Mouse (Mus musculus): ENCODE data around the gene Orc3. TPM values are rescaled to one million over a fixed set of nuclear protein-coding genes. Genes with fewer than 3 reads are reported as not detected.
A peak's percentile ranks its signal among the peaks of the same experiment; 100 is the strongest.

Gene Orc3
- polyA plus RNA-seq, 1 experiment from 2014 or later, result 108 TPM

DNA sequence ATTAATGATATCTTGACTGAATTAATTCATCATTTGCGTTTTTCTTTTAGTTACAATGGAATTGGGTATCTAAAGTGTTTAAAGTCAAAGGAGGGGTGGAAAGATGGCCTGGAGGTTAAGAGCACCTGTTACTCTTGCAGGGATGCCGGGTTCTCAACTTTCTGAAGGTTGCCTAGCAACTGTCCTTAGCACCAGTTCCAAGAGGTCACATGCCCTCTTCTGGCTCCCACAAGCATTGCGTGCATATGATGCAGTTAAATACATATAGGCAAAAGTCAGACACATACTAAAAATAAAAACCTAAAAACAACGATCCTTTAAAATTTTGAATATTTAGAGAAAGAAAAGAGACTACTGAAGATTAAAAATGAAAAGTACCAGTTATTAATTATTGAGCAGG lies 53.8 kb downstream of the Orc3 start:
- Histone ChIP-seq H3K27ac (ENCODE audit: low read depth) (no peak overlapping the region), H3K4me1 (ENCODE audit: insufficient read depth) (peaks cover 5% of the 10 kb centered on the region; the same call in 1 of the 2 replicates), H3K9me3 (ENCODE audit: low read depth, low read length) (no peaks in the 10 kb centered on the region), H3K27me3 (ENCODE audit: insufficient read depth, low read length) (no peaks in the 10 kb centered on the region), H3K4me2 (no peak overlapping the region), H3K9ac (no peak overlapping the region), H3K4me3 (ENCODE audit: low read depth, low read length) (no peak overlapping the region), H3K36me3 (ENCODE audit: insufficient read depth) (peaks cover 26% of the 10 kb centered on the region)
- no peak for ATAC-seq (ENCODE audit: insufficient read depth)
- WGBS, result 52% methylated on average over 4 of the region's 4 CpGs
- peak; percentile 73 for DNase-seq
- peak; percentile 54 for TF ChIP-seq CTCF (IDR thresholded peaks at IDR 0.05; ENCODE audit: low read depth)

DNA sequence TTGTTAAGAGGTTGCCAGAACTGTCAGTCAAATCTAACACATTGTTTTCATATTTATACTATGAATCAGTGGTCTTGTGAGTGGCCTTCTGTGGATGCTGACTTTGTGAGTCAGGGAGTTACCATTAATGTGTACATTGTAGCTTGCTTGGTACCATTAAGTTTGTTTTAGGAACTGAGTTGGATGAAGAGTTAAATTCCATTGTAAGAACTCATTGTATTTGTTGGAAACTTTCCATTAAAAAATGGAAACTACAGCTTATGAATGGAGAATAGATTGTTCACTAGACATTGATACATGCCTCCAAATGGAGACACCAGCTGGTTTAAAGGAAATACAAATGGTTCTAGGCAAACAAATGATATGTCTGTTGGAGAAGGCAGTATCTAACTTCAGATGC lies 58.6 kb downstream of the Orc3 start:
- Histone ChIP-seq H3K27me3 (ENCODE audit: insufficient read depth, low read length) (no peaks in the 10 kb centered on the region), H3K4me2 (no peak overlapping the region), H3K4me3 (ENCODE audit: low read depth, low read length) (no peak overlapping the region), H3K4me1 (ENCODE audit: insufficient read depth) (peaks cover 9% of the 10 kb centered on the region; the same call in 1 of the 2 replicates), H3K9me3 (ENCODE audit: low read depth, low read length) (no peaks in the 10 kb centered on the region), H3K9ac (no peak overlapping the region), H3K36me3 (ENCODE audit: insufficient read depth) (no peaks in the 10 kb centered on the region), H3K27ac (ENCODE audit: low read depth) (no peak overlapping the region)
- no peak for TF ChIP-seq CTCF (IDR thresholded peaks at IDR 0.05; ENCODE audit: low read depth)
- ATAC-seq (ENCODE audit: insufficient read depth) (no peak), DNase-seq (peak; percentile 8)

DNA sequence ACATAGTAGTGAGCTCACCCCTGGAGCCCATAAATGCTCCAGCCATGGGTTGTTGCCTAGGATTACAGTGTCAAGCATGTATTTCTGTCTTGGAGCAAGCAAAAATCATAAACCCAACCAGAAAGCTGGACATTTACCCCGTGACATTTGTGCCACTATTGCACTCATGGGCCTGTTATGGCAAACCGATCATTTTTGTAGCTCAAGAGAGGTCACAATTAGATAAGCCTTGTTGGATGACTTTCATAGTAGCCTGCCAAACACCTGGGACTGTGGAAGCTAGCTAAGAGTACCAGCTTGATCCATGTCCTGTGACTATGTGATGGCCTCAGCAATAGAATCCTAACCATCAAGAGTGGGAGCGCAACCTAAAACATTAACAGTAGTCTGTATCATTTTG lies 59.1 kb downstream of the Orc3 start:
- ATAC-seq (ENCODE audit: insufficient read depth) (no peak), DNase-seq (no peak)
- Histone ChIP-seq H3K27ac (ENCODE audit: low read depth) (no peak overlapping the region), H3K4me2 (no peak overlapping the region), H3K27me3 (ENCODE audit: insufficient read depth, low read length) (no peaks in the 10 kb centered on the region), H3K36me3 (ENCODE audit: insufficient read depth) (no peaks in the 10 kb centered on the region), H3K9me3 (ENCODE audit: low read depth, low read length) (no peaks in the 10 kb centered on the region), H3K4me3 (ENCODE audit: low read depth, low read length) (no peak overlapping the region), H3K4me1 (ENCODE audit: insufficient read depth) (peaks cover 9% of the 10 kb centered on the region; the same call in 1 of the 2 replicates), H3K9ac (no peak overlapping the region)
- TF ChIP-seq CTCF (IDR thresholded peaks at IDR 0.05; ENCODE audit: low read depth), result no peak
- 92% methylated on average over 3 of the region's 3 CpGs for WGBS

DNA sequence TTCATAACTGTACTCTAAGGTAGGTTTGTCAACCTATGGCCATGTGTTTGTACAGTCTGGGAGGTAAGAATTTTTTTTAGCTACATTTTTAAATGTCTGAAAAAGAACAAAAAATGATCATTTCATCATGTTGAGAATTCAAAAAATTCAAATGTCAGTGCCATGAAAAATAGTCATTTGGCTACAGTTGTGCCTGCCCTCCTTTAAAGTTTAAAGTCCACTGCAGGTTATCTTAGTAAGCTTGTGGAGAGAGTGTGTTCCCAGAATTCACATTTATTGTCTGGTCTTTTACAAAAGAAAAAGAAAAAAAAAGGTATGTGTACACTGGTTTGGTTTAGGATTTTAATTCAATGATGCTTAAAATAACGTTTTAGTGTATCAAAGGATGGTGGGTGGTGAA lies 60.1 kb downstream of the Orc3 start:
- Histone ChIP-seq H3K27me3 (ENCODE audit: insufficient read depth, low read length) (no peaks in the 10 kb centered on the region), H3K4me2 (no peak overlapping the region), H3K27ac (ENCODE audit: low read depth) (no peak overlapping the region), H3K4me1 (ENCODE audit: insufficient read depth) (peaks cover 9% of the 10 kb centered on the region; the same call in 1 of the 2 replicates), H3K4me3 (ENCODE audit: low read depth, low read length) (no peak overlapping the region), H3K9ac (no peak overlapping the region), H3K9me3 (ENCODE audit: low read depth, low read length) (no peaks in the 10 kb centered on the region), H3K36me3 (ENCODE audit: insufficient read depth) (no peaks in the 10 kb centered on the region)
- ATAC-seq (ENCODE audit: insufficient read depth), result no peak
- 46% methylated on average over 1 of the region's 1 CpGs for WGBS
- TF ChIP-seq CTCF (IDR thresholded peaks at IDR 0.05; ENCODE audit: low read depth), result no peak
- DNase-seq, result no peak

DNA sequence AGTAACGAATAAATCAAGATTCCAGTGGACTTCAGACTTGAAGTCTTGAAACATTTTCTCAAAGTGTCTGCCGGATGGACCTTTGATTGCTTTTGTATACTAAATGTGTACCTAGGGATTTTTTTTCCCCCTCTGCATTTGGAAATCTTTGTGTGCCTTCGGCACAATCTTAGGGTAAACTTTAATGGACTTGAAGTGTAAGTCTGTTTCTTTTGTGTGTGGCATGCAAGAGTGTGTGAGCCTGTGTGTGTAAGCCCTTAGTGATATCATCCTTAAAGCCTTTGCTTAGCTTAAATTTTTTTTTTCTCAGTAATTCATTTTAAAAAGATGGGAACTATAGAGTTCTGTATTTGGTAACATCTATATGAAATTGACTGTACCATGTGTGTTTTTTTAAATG lies 62.8 kb downstream of the Orc3 start:
- WGBS, result 4% methylated on average over 3 of the region's 3 CpGs
- peak overlapping the region; percentile 97 for H3K4me3 ChIP-seq (ENCODE audit: low read depth, low read length)
- H3K4me1 ChIP-seq (ENCODE audit: insufficient read depth), result peaks cover 9% of the 10 kb centered on the region; the same call in 1 of the 2 replicates
- peak overlapping the region; percentile 70 for H3K4me2 ChIP-seq
- no peak for TF ChIP-seq CTCF (IDR thresholded peaks at IDR 0.05; ENCODE audit: low read depth)
- ATAC-seq (ENCODE audit: insufficient read depth) (no peak), DNase-seq (no peak)
- H3K36me3 ChIP-seq (ENCODE audit: insufficient read depth), result no peaks in the 10 kb centered on the region
- no peaks in the 10 kb centered on the region for H3K9me3 ChIP-seq (ENCODE audit: low read depth, low read length)
- peak overlapping the region; percentile 92; the same call in 1 of the 2 replicates for H3K27ac ChIP-seq (ENCODE audit: low read depth)
- H3K9ac ChIP-seq, result peak overlapping the region; percentile 84
- no peaks in the 10 kb centered on the region for H3K27me3 ChIP-seq (ENCODE audit: insufficient read depth, low read length)

DNA sequence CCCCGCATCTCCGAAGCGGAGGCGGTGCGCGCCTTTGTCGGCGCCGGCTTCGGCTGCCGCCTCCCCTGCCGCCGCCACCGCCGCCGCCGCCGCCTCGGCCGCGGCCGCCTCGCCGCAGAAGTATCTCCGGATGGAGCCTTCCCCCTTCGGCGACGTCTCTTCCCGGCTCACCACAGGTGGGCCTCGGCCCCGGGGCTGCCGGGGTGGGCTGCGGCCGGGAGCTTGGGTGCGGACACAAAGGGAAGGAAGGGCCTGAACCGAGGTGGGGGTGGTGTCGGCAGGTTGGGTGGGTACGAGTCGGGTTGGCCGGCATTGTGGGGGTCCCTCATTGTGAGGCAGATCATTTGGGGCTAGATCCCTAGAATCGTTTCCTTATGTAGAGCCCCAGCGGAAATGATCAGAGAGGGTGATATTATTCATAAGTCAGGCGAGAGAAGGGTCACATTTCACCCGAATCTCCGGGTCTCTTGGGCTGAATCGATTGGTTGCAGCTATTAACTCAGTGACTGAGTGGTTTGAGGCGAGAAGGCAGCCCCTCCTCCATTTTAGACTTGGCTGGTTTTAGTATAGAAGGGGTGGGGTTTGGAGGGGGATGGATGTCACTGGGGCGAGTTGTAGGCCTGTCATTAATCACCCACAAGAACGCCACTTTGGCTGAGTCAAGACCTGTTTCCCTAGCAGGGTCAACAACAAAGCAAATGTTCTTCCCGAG lies 63.5 kb downstream of the Orc3 start:
- DNase-seq (peak; percentile 79), ATAC-seq (ENCODE audit: insufficient read depth) (peak; percentile 76)
- H3K9ac ChIP-seq, result peak overlapping the region; percentile 84
- peak overlapping the region; percentile 92 for H3K27ac ChIP-seq (ENCODE audit: low read depth)
- H3K9me3 ChIP-seq (ENCODE audit: low read depth, low read length), result no peaks in the 10 kb centered on the region
- no peaks in the 10 kb centered on the region for H3K27me3 ChIP-seq (ENCODE audit: insufficient read depth, low read length)
- WGBS, result under 1% methylated on average over 42 of the region's 50 CpGs
- peak overlapping the region; percentile 70 for H3K4me2 ChIP-seq
- TF ChIP-seq CTCF (IDR thresholded peaks at IDR 0.05; ENCODE audit: low read depth), result no peak
- H3K36me3 ChIP-seq (ENCODE audit: insufficient read depth), result no peaks in the 10 kb centered on the region
- H3K4me1 ChIP-seq (ENCODE audit: insufficient read depth), result peaks cover 6% of the 10 kb centered on the region; the same call in 1 of the 2 replicates
- H3K4me3 ChIP-seq (ENCODE audit: low read depth, low read length), result peak overlapping the region; percentile 97

DNA sequence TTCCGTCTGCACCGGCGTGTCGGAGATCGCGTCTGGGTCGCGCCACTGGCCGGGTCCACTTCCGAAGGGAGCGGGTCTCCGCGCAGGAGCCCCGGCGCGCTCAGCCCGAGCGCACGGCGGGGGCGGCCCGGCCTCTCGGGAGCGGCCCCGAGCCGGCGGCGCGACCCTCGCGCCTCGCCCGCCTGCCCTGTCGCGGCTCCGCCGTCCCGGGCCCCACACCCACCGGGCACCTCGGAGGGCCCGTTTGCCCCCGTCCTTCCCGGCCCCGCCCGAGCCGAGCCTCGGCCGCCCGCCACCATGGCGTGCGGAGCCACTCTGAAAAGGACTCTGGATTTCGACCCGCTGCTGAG lies 64.0 kb downstream of the Orc3 start, which contains the start of gene Akirin2:
Gene Akirin2 (plus strand): TSS at position 190 of the 350 bp plus-strand sequence.
- Histone ChIP-seq H3K27me3 (ENCODE audit: insufficient read depth, low read length) (no peaks in the 10 kb centered on the region), H3K4me2 (peak within 1 kb of the TSS; percentile 70), H3K36me3 (ENCODE audit: insufficient read depth) (no peaks in the 10 kb centered on the region), H3K27ac (ENCODE audit: low read depth) (peak within 1 kb of the TSS; percentile 92), H3K4me3 (ENCODE audit: low read depth, low read length) (peak within 1 kb of the TSS; percentile 97), H3K4me1 (ENCODE audit: insufficient read depth) (0 out of 2 replicates have a peak, but pooled peaks cover 1% of the 10 kb centered on the region), H3K9me3 (ENCODE audit: low read depth, low read length) (no peaks in the 10 kb centered on the region), H3K9ac (peak within 1 kb of the TSS; percentile 84)
- ATAC-seq (ENCODE audit: insufficient read depth) (no peak; the same call in 1 of the 2 replicates), DNase-seq (no peak)
- TF ChIP-seq CTCF (IDR thresholded peaks at IDR 0.05; ENCODE audit: low read depth), result no peak
- under 1% methylated on average over 42 of the region's 53 CpGs for WGBS
